Mouse (Mus musculus) layer of hippocampus, postnatal 10 days (tissue): ENCODE measurements around the gene Krt222. TPM values are rescaled to one million over a fixed set of nuclear protein-coding genes. Genes with fewer than 3 reads are reported as not detected.

Experiments used
- total RNA-seq, 2 experiments: library from RNA; stranded (reverse); gene quantifications; 2 replicates each; pipeline ENCODE4 v1.2.3; 2021

Gene Krt222
- total RNA-seq, 2 experiments from 2014 or later = 24.0 to 25.7 TPM

Other genes with a start within 250 kb of the Krt222 start
- gene Top2a, start 219.9 kb downstream of the Krt222 start, total RNA-seq = 10 to 100 TPM; 16.6 to 19.1 TPM
- gene Igfbp4, start 202.8 kb downstream of the Krt222 start, total RNA-seq = 10 to 100 TPM; 95.0 to 96.7 TPM
- under 1 TPM; 0.09 to 0.11 TPM for gene Tns4, start 154.8 kb downstream of the Krt222 start, total RNA-seq
- not detected for gene Ccr7, start 89.0 kb downstream of the Krt222 start, total RNA-seq
- 10 to 100 TPM; 90.7 to 93.3 TPM for gene Smarce1, start 13.1 kb downstream of the Krt222 start, total RNA-seq
- gene Krt24, start 41.2 kb upstream of the Krt222 start, total RNA-seq = not detected
- not detected for gene Krt25, start 78.9 kb upstream of the Krt222 start, total RNA-seq
- gene Krt26, start 93.9 kb upstream of the Krt222 start, total RNA-seq = under 1 TPM; 0.13 to 0.23 TPM
- gene Krt27, start 107.0 kb upstream of the Krt222 start, total RNA-seq = not detected
- gene Krt28, start 130.8 kb upstream of the Krt222 start, total RNA-seq = under 1 TPM; 0.30 to 0.33 TPM
- 10 to 100 TPM; 14.3 to 14.8 TPM for gene Krt10, start 145.3 kb upstream of the Krt222 start, total RNA-seq
- 1 to 10 TPM; 1.5 to 1.6 TPM for gene Krt12, start 178.2 kb upstream of the Krt222 start, total RNA-seq
- not detected for gene Krt20, start 194.1 kb upstream of the Krt222 start, total RNA-seq
- gene Krt23, start 249.1 kb upstream of the Krt222 start, total RNA-seq = not detected